Mouse (Mus musculus) forebrain, embryonic 10.5 days (tissue): ENCODE measurements around the gene Gm45837. TPM values are rescaled to one million over a fixed set of nuclear protein-coding genes. Genes with fewer than 3 reads are reported as not detected.

Experiments
- DNase-seq: peaks from one replicate; pipeline ENCODE4 v3.0.0-alpha.2; 2017; ENCODE audit warnings: low spot score; ENCODE audit errors: extremely low spot score
- H3K27ac ChIP-seq: fragments of 300-500 bp; sonication (generic); 2 replicates; pipeline ENCODE4 v1.5.1; 2016; ENCODE audit warnings: mild to moderate bottlenecking
- H3K27me3 ChIP-seq: fragments of 300-500 bp; sonication (generic); 2 replicates; pipeline ENCODE4 v1.6.1; 2016; ENCODE audit warnings: mild to moderate bottlenecking; ENCODE audit not compliant: poor library complexity, severe bottlenecking
- H3K36me3 ChIP-seq: fragments of 300-500 bp; sonication (generic); replicated peaks from 2 replicates; pipeline ENCODE4 v1.6.1; 2016; ENCODE audit warnings: mild to moderate bottlenecking, moderate library complexity
- H3K4me1 ChIP-seq: fragments of 300-500 bp; sonication (generic); 2 replicates; pipeline ENCODE4 v1.6.1; 2016
- H3K4me3 ChIP-seq: fragments of 300-500 bp; sonication (generic); 2 replicates; pipeline ENCODE4 v1.5.1; 2016; ENCODE audit warnings: mild to moderate bottlenecking, moderate library complexity
- H3K9me3 ChIP-seq: fragments of 300-500 bp; sonication (generic); 2 replicates; pipeline ENCODE4 v1.6.1; 2016; ENCODE audit warnings: mild to moderate bottlenecking, moderate library complexity
- WGBS: fragments of 180-500 bp; shearing (Covaris S2); methylation state at CpG from one replicate; pipeline ENCODE4 v1.1.7; 2016; 5-methylcytosine and 5-hydroxymethylcytosine counted together
- polyA plus RNA-seq: library from polyadenylated mRNA; unstranded; fragments of >200 nt; fragmentation: Nextera tagmentation; extraction: Ambion mirVana; gene quantifications from 2 replicates; pipeline ENCODE4 v1.2.1, GENCODE M21; 2016

The Gm45837 gene
- not detected in 2 replicates for polyA plus RNA-seq

- Histone ChIP-seq H3K9me3 (no peaks in the 10 kb centered on the region), H3K4me1 (peaks cover 23% of the 10 kb centered on the region), H3K27me3 (no peaks in the 10 kb centered on the region), H3K4me3 (no peak within 1 kb of the TSS), H3K27ac (no peak within 1 kb of the TSS), H3K36me3 (no peaks in the 10 kb centered on the region)
- 87% methylated on average over 11 of the region's 11 CpGs for WGBS
- no peak for DNase-seq
Measured at GRCm38 (mm10) chr7:101410267-101410936, at the start of gene Gm45837. Gm45837 (plus strand) TSS chr7:101410886.

DNA sequence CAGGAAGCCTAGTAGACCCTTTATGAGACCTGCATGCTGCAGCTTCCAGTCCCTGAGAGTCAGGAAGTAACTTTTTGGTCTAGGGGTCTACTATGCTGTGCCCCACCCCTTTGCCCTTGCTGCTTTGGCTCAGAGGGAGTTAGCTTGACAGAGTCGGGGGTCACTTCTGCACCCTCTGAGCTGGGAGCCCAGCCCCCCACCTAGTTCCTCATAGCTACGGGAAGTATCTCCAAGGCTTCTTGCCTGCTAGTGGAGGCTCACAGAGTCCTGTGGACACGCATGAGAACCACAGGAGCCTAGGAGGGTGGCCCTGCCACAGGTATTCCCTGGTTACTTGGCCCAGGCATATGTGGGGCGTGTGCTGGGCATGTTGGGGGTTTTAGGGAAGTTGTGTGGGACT is 49.7 kb upstream of the Gm45837 start:
- H3K27me3 ChIP-seq, result no peaks in the 10 kb centered on the region
- no peak for DNase-seq
- no peak overlapping the region for H3K27ac ChIP-seq
- WGBS, result 88% methylated on average over 4 of the region's 4 CpGs
- H3K36me3 ChIP-seq, result no peaks in the 10 kb centered on the region
- no peak overlapping the region for H3K4me3 ChIP-seq
- H3K9me3 ChIP-seq, result no peaks in the 10 kb centered on the region
- peaks cover 23% of the 10 kb centered on the region for H3K4me1 ChIP-seq

GRCm38 (mm10) chr7:101361767-101362166 is 48.9 kb upstream of the Gm45837 start:
- Histone ChIP-seq H3K4me3 (no peak overlapping the region), H3K4me1 (peaks cover 15% of the 10 kb centered on the region), H3K9me3 (no peaks in the 10 kb centered on the region), H3K27me3 (no peaks in the 10 kb centered on the region), H3K36me3 (no peaks in the 10 kb centered on the region), H3K27ac (peak overlapping the region; percentile 12; the same call in 1 of the 2 replicates)
- DNase-seq, result no peak
- 79% methylated on average over 4 of the region's 4 CpGs for WGBS

DNA sequence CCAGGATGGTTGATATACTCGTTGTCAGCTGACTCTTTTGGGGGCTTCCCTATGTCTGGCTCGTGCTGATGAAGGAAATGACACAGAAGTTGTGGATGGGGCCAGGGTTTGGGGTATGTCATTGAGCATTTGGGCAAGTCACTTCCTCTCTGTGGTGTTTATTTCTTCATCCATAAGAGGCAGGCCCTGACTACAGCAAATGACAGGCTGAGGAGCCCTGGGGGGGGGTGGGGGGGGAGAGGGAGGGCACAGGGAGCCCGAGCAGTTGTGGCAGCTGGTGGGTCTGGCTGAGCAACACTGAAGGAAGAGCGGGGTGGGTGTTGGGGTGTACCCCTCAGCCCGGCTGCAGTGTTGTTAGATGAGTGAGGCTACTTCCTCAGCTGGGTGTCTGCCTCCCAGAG is 47.9 kb upstream of the Gm45837 start:
- H3K4me3 ChIP-seq, result no peak overlapping the region
- no peak for DNase-seq
- no peaks in the 10 kb centered on the region for H3K36me3 ChIP-seq
- peaks cover 10% of the 10 kb centered on the region for H3K4me1 ChIP-seq
- no peaks in the 10 kb centered on the region for H3K9me3 ChIP-seq
- 79% methylated on average over 5 of the region's 5 CpGs for WGBS
- H3K27me3 ChIP-seq, result no peaks in the 10 kb centered on the region
- H3K27ac ChIP-seq, result no peak overlapping the region

DNA sequence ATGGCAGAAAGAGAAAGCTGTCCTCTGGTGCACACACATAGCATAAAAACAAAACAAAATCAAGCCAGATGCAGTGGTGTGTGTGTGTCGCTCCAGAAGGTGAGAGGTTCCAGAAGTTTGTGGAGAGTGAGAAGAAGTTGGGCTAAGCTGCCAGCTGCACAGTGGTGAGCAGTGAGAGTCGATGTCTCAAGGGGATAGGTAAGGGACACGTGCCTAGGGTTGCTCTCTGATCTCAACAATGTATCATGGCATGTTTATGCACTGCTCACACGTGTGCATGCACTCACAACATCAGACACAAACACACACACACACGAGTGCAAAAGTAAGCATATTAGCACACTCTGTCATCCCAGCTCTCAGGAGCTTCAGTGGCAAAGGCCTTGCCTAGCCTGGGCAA is 46.8 kb upstream of the Gm45837 start:
- peaks cover 10% of the 10 kb centered on the region for H3K4me1 ChIP-seq
- H3K36me3 ChIP-seq, result no peaks in the 10 kb centered on the region
- DNase-seq, result no peak
- 85% methylated on average over 5 of the region's 5 CpGs for WGBS
- H3K27me3 ChIP-seq, result no peaks in the 10 kb centered on the region
- no peak overlapping the region for H3K27ac ChIP-seq
- no peak overlapping the region for H3K4me3 ChIP-seq
- H3K9me3 ChIP-seq, result no peaks in the 10 kb centered on the region

DNA sequence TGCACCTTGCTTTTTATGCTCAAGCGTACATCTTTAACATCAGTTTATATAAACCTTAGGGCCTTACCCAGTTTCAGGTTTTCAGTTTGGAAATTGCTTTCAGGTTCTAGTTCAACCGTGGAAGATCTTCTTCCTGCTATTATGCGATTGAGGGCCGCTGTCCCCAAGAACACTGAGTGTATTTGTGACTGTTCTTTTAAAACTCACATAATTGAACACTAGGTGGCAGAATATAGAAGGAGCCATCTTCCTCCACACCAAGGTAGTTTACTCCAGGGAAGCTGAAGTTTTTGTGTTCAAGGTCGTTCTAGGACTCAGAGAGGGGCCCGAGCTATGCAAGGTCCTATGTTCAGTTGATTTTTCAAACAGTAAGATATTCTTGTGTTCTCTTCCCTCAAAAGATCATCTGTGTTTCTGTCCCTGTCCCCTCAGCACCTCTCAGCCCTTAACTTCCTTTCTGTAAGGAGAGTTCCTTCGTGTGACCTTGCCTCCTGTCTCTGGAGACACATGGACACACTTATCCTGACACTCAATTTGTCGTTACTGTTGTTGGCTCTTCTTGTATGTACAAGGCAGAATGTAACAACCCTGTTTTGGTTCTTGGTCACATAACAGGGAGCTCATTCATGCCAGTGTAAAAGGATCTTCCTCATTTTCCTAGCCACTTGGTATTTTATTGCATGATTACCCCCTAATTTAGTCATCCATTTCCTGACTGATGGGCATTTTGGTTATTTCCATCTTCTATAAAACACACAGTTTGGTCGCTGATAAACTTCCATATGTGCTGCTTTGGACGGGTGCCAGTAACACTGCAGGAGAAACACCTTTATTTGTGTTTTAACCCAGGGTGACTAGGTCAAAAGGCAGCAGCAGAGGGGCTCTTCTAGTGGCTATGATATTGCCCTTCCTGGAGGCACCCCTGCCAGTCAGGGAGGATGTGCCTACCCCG is 42.5 kb upstream of the Gm45837 start:
- peaks cover 6% of the 10 kb centered on the region; the same call in 1 of the 2 replicates for H3K4me1 ChIP-seq
- H3K9me3 ChIP-seq, result no peaks in the 10 kb centered on the region
- 77% methylated on average over 11 of the region's 11 CpGs for WGBS
- H3K36me3 ChIP-seq, result no peaks in the 10 kb centered on the region
- DNase-seq, result no peak
- no peak overlapping the region for H3K4me3 ChIP-seq
- no peaks in the 10 kb centered on the region for H3K27me3 ChIP-seq
- no peak overlapping the region for H3K27ac ChIP-seq

DNA sequence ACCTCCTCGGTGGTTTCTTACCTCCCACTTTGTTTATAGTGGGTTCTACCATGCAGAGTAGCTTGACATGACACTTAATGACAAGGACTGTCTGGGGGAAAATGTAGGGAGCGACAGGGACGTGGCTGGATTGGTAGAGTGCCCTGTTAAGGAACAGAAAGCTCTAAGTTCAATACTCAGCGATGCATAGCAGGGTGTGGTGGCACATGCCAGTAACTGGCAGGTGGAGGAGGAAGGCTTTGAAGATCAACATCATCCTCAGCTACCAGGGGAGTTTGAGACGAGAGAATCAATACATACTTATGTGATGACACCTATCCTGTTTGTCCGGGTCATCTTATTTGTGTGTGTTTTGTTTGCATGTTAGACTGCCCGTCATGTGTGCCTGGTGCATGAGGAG is 41.0 kb upstream of the Gm45837 start:
- H3K4me3 ChIP-seq, result no peak overlapping the region
- H3K27ac ChIP-seq, result no peak overlapping the region
- H3K4me1 ChIP-seq, result peaks cover 6% of the 10 kb centered on the region; the same call in 1 of the 2 replicates
- no peak for DNase-seq
- H3K27me3 ChIP-seq, result no peaks in the 10 kb centered on the region
- H3K9me3 ChIP-seq, result no peaks in the 10 kb centered on the region
- H3K36me3 ChIP-seq, result no peaks in the 10 kb centered on the region
- 83% methylated on average over 7 of the region's 7 CpGs for WGBS

DNA sequence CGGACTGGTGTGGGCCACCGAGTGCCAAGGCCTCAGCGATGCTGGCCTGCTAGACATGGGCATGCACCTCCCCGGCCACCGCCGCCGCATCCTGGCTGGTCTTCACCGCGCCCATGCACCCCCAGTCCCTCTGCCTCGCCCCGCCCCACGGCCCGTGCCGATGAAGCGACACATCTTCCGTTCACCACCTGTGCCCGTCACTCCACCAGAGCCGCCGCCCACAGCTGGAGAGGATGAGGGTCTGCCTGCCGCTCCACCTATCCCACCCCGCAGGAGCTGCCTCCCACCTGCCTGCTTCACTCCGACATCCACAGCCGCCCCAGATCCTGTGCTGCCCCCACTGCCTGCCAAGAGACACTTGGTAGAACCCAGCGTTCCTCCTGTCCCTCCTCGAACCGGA is 37.6 kb upstream of the Gm45837 start:
- WGBS, result 90% methylated on average over 26 of the region's 26 CpGs
- DNase-seq, result no peak
- H3K9me3 ChIP-seq, result no peaks in the 10 kb centered on the region
- H3K27ac ChIP-seq, result no peak overlapping the region
- peaks cover 18% of the 10 kb centered on the region for H3K4me1 ChIP-seq
- H3K27me3 ChIP-seq, result no peaks in the 10 kb centered on the region
- H3K4me3 ChIP-seq, result no peak overlapping the region
- no peaks in the 10 kb centered on the region for H3K36me3 ChIP-seq

- Histone ChIP-seq H3K27me3 (no peaks in the 10 kb centered on the region), H3K36me3 (no peaks in the 10 kb centered on the region), H3K4me3 (no peak overlapping the region), H3K9me3 (no peaks in the 10 kb centered on the region), H3K4me1 (peaks cover 27% of the 10 kb centered on the region), H3K27ac (0 out of 2 replicates have a peak overlapping the region, but pooled peaks have one; percentile 35)
- no peak for DNase-seq
Measured at GRCm38 (mm10) chr7:101374155-101374554, 36.5 kb upstream of the Gm45837 start.

- H3K4me1 ChIP-seq, result peaks cover 31% of the 10 kb centered on the region
- WGBS, result 86% methylated on average over 10 of the region's 10 CpGs
- H3K4me3 ChIP-seq, result no peak overlapping the region
- no peak overlapping the region for H3K27ac ChIP-seq
- no peaks in the 10 kb centered on the region for H3K27me3 ChIP-seq
- H3K36me3 ChIP-seq, result no peaks in the 10 kb centered on the region
- no peak for DNase-seq
- no peaks in the 10 kb centered on the region for H3K9me3 ChIP-seq
Measured at GRCm38 (mm10) chr7:101376701-101377340, 33.9 kb upstream of the Gm45837 start.

DNA sequence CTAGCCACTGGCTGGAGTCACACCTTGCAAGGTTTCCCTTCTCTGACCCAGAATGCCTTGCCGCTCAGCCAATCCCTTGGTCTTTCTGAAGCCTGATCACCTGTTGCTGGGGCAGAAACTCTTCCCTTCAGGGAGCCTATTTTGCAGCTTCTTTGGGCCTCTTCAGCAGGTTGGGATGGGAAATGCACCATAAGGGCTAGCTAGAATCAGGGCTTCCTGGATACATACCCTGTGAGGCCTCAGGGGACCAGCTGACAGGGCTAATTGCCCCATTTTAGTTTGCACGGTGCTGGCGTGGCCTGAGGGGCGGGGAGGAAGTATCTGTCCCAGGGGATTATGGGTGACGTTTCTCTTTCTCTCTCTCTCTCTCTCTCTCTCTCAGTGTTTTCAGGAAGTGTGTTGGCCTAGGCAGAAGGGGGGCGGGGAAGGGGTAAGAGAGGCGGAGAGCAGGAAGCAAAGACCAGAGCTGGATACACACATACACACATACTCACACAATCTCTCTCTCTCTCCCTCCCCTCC is 32.9 kb upstream of the Gm45837 start:
- H3K27ac ChIP-seq, result peak overlapping the region; percentile 68
- peaks cover 31% of the 10 kb centered on the region for H3K4me1 ChIP-seq
- H3K27me3 ChIP-seq, result no peaks in the 10 kb centered on the region
- WGBS, result 24% methylated on average over 7 of the region's 7 CpGs
- no peaks in the 10 kb centered on the region for H3K9me3 ChIP-seq
- no peak for DNase-seq
- no peaks in the 10 kb centered on the region for H3K36me3 ChIP-seq
- H3K4me3 ChIP-seq, result peak overlapping the region; percentile 29; the same call in 1 of the 2 replicates

DNA sequence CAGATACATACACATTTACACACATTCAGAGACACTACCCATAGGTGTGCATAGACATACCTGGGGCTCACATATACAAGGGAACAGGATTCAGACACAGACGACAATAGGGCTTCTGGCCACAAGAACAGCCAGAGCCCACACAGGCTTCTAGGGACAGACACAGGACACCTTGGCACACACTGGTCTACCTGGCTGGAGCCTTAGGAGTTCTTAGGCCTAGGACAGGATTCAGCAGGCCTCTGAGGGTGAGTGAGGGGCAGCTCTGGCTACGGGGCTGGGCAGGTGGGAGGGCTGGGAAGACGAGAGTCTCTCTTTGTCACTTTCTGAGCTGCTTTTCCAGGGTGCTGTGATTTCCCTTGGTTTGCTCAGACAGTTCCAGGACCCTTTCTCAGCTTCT is 32.4 kb upstream of the Gm45837 start:
- H3K36me3 ChIP-seq, result no peaks in the 10 kb centered on the region
- H3K9me3 ChIP-seq, result no peaks in the 10 kb centered on the region
- peak overlapping the region; percentile 68 for H3K27ac ChIP-seq
- H3K4me3 ChIP-seq, result no peak overlapping the region
- H3K4me1 ChIP-seq, result peaks cover 31% of the 10 kb centered on the region
- 67% methylated on average over 3 of the region's 3 CpGs for WGBS
- H3K27me3 ChIP-seq, result no peaks in the 10 kb centered on the region
- no peak for DNase-seq
